Mouse (Mus musculus): ENCODE results near the gene Scaf4.
"Not testable (repeated sequence)": the region's sequence is repeated elsewhere in the genome, so short reads cannot be mapped to it uniquely, and the experiment has no call there.

Scaf4 gene

GRCm38 (mm10) chr16:90291675-90292074, 7.4 kb upstream of the Scaf4 start:
- no peak for DNase-seq (ENCODE audit: low read depth, low spot score)

GRCm38 (mm10) chr16:90290962-90291361, 6.7 kb upstream of the Scaf4 start:
- no peak for DNase-seq (ENCODE audit: low read depth, low spot score)

GRCm38 (mm10) chr16:90284916-90285315, 613 bp upstream of the Scaf4 start:
- DNase-seq (ENCODE audit: low read depth, low spot score) = no peak

- DNase-seq (ENCODE audit: low read depth, low spot score) = no peak
These were observed 918 bp downstream of the Scaf4 start for GRCm38 (mm10) chr16:90283266-90283904.

- no peak for DNase-seq (ENCODE audit: low read depth, low spot score)
These were observed 1.6 kb downstream of the Scaf4 start for GRCm38 (mm10) chr16:90282620-90283265.

GRCm38 (mm10) chr16:90281406-90281805, 2.9 kb downstream of the Scaf4 start:
- no peak for DNase-seq (ENCODE audit: low read depth, low spot score)

GRCm38 (mm10) chr16:90280989-90281388, 3.3 kb downstream of the Scaf4 start:
- no peak for DNase-seq (ENCODE audit: low read depth, low spot score)

- DNase-seq (ENCODE audit: low read depth, low spot score) = no peak
These were observed 3.8 kb downstream of the Scaf4 start for GRCm38 (mm10) chr16:90280515-90280914.

- DNase-seq (ENCODE audit: low read depth, low spot score) = no peak
These were observed 5.2 kb downstream of the Scaf4 start for GRCm38 (mm10) chr16:90279058-90279457.

- DNase-seq (ENCODE audit: low read depth, low spot score) = no peak
These were observed 8.8 kb downstream of the Scaf4 start for GRCm38 (mm10) chr16:90275521-90275920.

GRCm38 (mm10) chr16:90266581-90266980, 17.7 kb downstream of the Scaf4 start:
- DNase-seq (ENCODE audit: low read depth, low spot score) = no peak

GRCm38 (mm10) chr16:90265106-90265505, 19.2 kb downstream of the Scaf4 start:
- DNase-seq (ENCODE audit: low read depth, low spot score) = no peak

- DNase-seq (ENCODE audit: low read depth, low spot score) = peak; percentile 50
These were observed 20.3 kb downstream of the Scaf4 start for GRCm38 (mm10) chr16:90264021-90264420.

- no peak for DNase-seq (ENCODE audit: low read depth, low spot score)
These were observed 22.5 kb downstream of the Scaf4 start for GRCm38 (mm10) chr16:90261791-90262190.

- no peak for DNase-seq (ENCODE audit: low read depth, low spot score)
These were observed 24.2 kb downstream of the Scaf4 start for GRCm38 (mm10) chr16:90260097-90260496.

- no peak for DNase-seq (ENCODE audit: low read depth, low spot score)
These were observed 24.7 kb downstream of the Scaf4 start for GRCm38 (mm10) chr16:90259623-90260022.

- no peak for DNase-seq (ENCODE audit: low read depth, low spot score)
These were observed 25.4 kb downstream of the Scaf4 start for GRCm38 (mm10) chr16:90258950-90259349.

GRCm38 (mm10) chr16:90252521-90252920, 31.8 kb downstream of the Scaf4 start:
- no peak for DNase-seq (ENCODE audit: low read depth, low spot score)

- not testable (repeated sequence) for DNase-seq (ENCODE audit: low read depth, low spot score)
These were observed 33.0 kb downstream of the Scaf4 start for GRCm38 (mm10) chr16:90251256-90251655.

- no peak for DNase-seq (ENCODE audit: low read depth, low spot score)
These were observed 34.2 kb downstream of the Scaf4 start for GRCm38 (mm10) chr16:90250099-90250498.

GRCm38 (mm10) chr16:90242426-90243304, 41.6 kb downstream of the Scaf4 start:
- no peak for DNase-seq (ENCODE audit: low read depth, low spot score)

GRCm38 (mm10) chr16:90241875-90242274, 42.4 kb downstream of the Scaf4 start:
- no peak for DNase-seq (ENCODE audit: low read depth, low spot score)

All from c-Kit-negative CD71-positive TER-119-positive erythroid progenitor cells, embryonic 14.5 days (primary cell).